Mouse (Mus musculus) thymus, postnatal 14 days (tissue): ENCODE measurements around the gene Cyp2a5.
"Not testable (repeated sequence)": the region's sequence is repeated elsewhere in the genome, so short reads cannot be mapped to it uniquely, and the experiment has no call there.

ENCODE experiments used
- DNase-seq: peaks from one replicate; pipeline ENCODE4 v3.0.0; 2021

Cyp2a5 gene

DNA sequence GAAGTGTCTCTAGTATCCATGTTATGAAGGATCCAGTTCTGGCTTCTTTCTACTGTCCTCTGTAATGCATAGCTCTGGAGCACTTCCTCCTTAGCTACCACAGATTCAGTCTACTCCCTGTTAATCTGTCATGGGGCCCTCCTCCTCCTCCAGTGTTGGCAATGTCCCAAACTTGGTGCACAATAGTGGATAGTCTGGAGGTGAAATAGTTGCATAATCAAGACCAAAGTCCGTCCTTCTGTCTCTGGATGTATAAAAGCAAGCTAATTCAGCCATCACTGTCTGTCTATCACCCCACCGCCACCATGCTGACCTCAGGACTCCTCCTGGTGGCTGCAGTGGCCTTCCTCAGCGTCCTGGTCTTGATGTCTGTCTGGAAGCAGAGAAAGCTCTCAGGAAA, at the start of gene Cyp2a5:
Cyp2a5 (plus strand) TSS at position 247 of the 400 bp plus-strand sequence.
- not testable (repeated sequence) for DNase-seq

DNA sequence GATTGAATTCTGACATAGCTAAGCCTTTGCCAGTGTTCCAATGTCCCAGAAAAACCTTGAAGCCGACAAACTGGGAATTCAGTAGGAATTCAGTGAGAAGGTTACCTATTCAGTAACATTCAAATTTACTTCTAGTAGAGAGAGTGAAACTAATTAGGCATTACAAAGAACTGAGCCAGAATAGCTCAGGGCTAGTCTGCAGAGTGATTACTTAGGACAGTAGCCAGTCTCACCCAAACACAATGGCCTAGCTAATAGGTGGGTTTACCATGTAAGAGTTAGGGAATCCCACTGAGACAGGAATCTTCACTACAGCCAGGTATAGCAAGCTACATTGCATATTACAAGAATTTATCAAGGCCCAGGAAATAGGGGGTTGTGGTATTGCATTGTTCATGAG, 49.1 kb upstream of the Cyp2a5 start:
- DNase-seq: not testable (repeated sequence)

DNA sequence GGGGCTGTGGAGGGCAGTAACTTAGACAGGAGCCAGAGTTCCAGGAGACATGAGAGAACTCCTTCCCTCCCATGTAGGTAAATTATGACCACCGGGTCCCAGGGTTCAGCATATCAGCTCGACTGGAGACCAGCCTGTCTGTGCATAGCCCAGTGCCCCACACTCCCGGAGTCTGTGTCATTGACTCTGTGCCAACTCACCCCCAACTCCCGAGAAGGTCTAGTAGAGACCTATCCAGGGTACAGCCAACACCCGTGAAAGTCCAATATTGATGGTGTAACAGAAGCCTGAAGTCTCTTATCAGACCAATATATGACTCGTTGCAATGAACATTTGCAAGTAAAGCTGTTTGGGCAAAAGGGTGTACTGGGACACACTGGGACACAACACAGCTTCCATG, 45.1 kb upstream of the Cyp2a5 start:
- no peak for DNase-seq

DNA sequence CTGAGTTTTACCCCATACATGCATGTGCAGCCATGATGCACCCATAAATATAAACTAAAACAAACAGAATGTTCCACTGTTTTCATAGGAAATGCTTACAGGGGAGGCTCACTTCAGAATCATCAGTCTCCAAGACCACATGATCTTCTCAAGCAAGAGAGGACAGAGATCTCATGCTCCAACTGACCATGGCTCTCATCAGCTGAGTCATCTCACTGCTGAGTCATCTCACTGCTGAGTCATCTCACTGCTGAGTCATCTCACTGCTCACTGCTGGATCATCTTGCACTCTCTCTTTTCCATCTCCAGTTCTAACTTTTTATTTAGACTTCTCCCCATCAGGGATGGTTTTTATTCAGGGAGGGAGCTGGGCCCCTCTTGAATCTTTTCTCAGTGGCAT, 35.0 kb upstream of the Cyp2a5 start:
- no peak for DNase-seq

DNA sequence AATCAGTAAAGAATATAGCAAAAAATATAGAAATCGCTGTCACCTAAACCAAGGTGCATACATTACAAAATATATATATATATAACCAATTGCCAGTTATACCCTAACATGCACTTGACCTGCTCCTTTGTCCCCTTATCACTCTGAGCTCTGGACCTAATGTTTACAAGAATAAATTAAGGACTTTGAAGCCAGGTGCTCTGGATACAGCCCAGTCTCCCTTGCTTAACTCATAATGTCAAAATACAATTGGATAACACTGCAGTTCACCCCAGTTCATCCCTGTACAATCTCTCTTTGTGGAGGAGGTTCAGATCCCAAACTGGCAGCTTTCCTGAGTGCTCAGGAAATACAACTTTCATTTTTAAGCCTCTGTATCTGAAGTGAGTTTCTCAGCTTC, 34.1 kb upstream of the Cyp2a5 start:
- no peak for DNase-seq

- no peak for DNase-seq
Measured at GRCm38 (mm10) chr7:26808592-26808991, 26.5 kb upstream of the Cyp2a5 start, which contains the start of gene Cyp2g1. TSS of gene Cyp2g1 (plus strand) at chr7:26808892.

DNA sequence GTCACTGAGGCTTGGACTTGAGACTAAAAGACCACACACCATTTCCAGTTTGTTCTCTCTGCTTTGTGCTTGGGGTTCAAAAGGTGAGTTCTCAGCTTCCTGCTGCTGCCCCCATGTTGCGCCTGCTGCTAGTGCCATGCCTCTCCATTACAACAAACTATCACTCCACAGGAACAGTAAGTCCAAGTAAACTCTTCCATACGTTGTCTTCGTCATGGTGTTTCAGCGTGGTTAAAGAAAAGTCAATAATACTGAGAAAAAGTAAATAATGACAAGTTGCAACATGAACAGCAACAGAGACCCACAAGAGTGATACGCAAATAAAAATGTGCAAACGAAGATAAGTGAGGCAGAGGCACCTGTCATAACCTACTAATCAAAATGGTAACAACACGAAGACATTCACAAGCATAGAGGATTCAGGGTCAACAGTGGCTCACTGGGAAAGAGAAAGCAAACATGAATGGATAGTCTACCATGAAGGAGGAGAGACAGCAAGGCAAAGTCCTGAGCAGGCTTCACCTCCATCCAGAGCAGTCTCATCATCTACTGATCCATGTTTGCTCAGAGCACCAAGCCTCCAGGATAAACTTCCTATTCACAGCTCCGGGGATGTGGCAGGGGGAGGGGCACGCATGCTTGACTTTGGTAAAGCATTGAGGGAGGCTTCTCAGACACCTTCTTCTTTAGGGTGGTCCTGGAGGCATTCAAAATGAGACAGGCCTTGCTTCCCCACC, 3.4 kb upstream of the Cyp2a5 start:
- DNase-seq: not testable (repeated sequence)

GRCm38 (mm10) chr7:26832668-26833067, 2.4 kb upstream of the Cyp2a5 start:
- not testable (repeated sequence) for DNase-seq

GRCm38 (mm10) chr7:26843400-26843799, 8.3 kb downstream of the Cyp2a5 start:
- DNase-seq: not testable (repeated sequence)

- DNase-seq: not testable (repeated sequence)
Measured at GRCm38 (mm10) chr7:26850063-26850462, 15.0 kb downstream of the Cyp2a5 start.

DNA sequence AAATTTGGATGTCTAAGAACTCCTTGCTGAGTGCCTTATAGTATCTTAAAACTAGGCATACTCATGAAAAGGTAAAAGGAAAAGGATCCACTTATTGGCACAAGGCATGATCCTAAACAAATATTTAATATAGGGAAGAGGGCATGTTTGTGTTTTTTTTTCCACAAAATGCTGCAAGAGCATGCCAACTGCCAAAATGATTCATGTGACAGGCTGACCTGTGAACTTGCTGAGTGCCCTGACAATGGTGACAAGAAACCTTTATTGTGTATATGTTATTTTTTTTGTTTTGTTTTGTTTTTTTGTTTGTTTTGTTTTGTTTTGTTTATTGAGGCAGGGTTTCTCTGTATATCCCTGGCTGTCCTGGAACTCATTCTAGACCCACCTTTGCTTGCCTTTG, 43.5 kb downstream of the Cyp2a5 start:
- DNase-seq: not testable (repeated sequence)

GRCm38 (mm10) chr7:26880600-26880999, 45.5 kb downstream of the Cyp2a5 start:
- not testable (repeated sequence) for DNase-seq
